Mouse (Mus musculus): ENCODE measurements around the gene Adra2b.

Gene Adra2b

GRCm38 (mm10) chr2:127379250-127379649 is 16.2 kb downstream of the Adra2b start:
- DNase-seq (ENCODE audit: low read depth, low spot score): no peak

- DNase-seq (ENCODE audit: low read depth, low spot score): no peak
Measured at GRCm38 (mm10) chr2:127383881-127384280, 20.9 kb downstream of the Adra2b start.

GRCm38 (mm10) chr2:127387521-127387920 is 24.5 kb downstream of the Adra2b start:
- no peak for DNase-seq (ENCODE audit: low read depth, low spot score)

- no peak for DNase-seq (ENCODE audit: low read depth, low spot score)
Measured at GRCm38 (mm10) chr2:127390352-127390751, 27.3 kb downstream of the Adra2b start.

- DNase-seq (ENCODE audit: low read depth, low spot score): no peak
Measured at GRCm38 (mm10) chr2:127390846-127391245, 27.8 kb downstream of the Adra2b start.

GRCm38 (mm10) chr2:127391323-127391722 is 28.3 kb downstream of the Adra2b start:
- DNase-seq (ENCODE audit: low read depth, low spot score): no peak

GRCm38 (mm10) chr2:127394606-127395161 is 31.7 kb downstream of the Adra2b start:
- DNase-seq (ENCODE audit: low read depth, low spot score): no peak

GRCm38 (mm10) chr2:127398738-127399137 is 35.7 kb downstream of the Adra2b start:
- DNase-seq (ENCODE audit: low read depth, low spot score): no peak

GRCm38 (mm10) chr2:127411126-127411525 is 48.1 kb downstream of the Adra2b start:
- DNase-seq (ENCODE audit: low read depth, low spot score): no peak

GRCm38 (mm10) chr2:127415806-127416205 is 52.8 kb downstream of the Adra2b start:
- DNase-seq (ENCODE audit: low read depth, low spot score): no peak

- DNase-seq (ENCODE audit: low read depth, low spot score): no peak
Measured at GRCm38 (mm10) chr2:127416706-127417105, 53.7 kb downstream of the Adra2b start.

Measured in CD4-positive helper T cell, adult 2 months (primary cell).